Mouse (Mus musculus): ENCODE data around the gene Map7. TPM values are rescaled to one million over a fixed set of nuclear protein-coding genes. Genes with fewer than 3 reads are reported as not detected.
A peak's percentile ranks its signal among the peaks of the same experiment; 100 is the strongest.

Map7 gene
- total RNA-seq (2012; rRNA removed), result 35.2 and 49.6 TPM in 2 replicates

DNA sequence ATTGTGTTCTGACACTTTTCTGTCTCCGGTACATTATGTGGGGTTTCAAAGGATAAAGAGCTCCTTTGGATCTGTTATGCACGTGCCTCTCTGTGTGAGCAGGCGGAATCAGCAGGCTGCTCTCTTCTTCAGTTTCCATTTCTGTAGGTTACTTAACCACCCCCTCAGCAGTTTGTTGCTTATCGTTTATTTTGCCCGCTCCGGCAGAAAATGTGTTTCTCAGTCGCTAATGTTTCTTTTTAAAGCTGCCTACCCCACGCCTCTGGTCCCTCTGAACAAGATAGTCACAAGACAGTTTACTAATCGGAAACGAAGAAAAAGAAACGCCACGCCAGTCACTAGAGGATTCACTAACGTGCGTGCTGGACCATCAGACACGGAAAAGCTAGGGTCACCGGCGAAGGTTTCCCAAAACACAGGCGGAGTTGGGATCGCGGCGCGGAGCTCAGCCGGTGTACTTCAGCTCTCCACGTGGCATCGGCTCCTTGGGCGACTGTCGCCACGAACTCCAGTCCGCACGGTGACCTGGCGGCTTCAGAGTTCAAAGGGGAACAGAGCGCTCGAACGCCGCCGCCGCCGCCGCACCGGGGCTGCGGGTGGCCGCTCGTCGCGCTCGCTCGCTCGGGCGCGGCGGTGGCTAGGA, at the start of gene Map7:
TSS of gene Map7 (plus strand) at position 342 of the 643 bp plus-strand sequence.
- in situ Hi-C loops (cut with MboI; ENCODE audit: low sequenced_read_pairs in 2 of 2, unreplicated experiment in 2 of 2), result no loop called here
- TF ChIP-seq CHD2 (IDR thresholded peaks at IDR 0.05; ENCODE audit: low read depth, low read length), result no peak
- TF ChIP-seq MAFK (IDR thresholded peaks at IDR 0.05; ENCODE audit: insufficient read depth, low read depth, low read length), result no peak
- TF ChIP-seq HCFC1 (IDR thresholded peaks at IDR 0.05; ENCODE audit: borderline replicate concordance, insufficient read depth, low read length), result 0 out of 2 replicates have a peak, but pooled peaks have one; percentile 35
- Histone ChIP-seq H3K9ac (ENCODE audit: insufficient read depth, low read depth, low read length, poor library complexity, severe bottlenecking) (peak within 1 kb of the TSS; percentile 89), H3K9me3 (ENCODE audit: control insufficient read depth, insufficient read depth, low read depth, low read length) (no peaks in the 10 kb centered on the region), H3K4me1 (ENCODE audit: control insufficient read depth in 2 of 2, insufficient read depth in 2 of 2, low read length in 2 of 2, poor library complexity in 1 of 2) (peaks cover 3 to 8% of the 10 kb centered on the region in 2 experiments), H3K36me3 (ENCODE audit: control insufficient read depth, insufficient read depth, low read length, poor library complexity, severe bottlenecking) (no peaks in the 10 kb centered on the region), H3K27ac (ENCODE audit: insufficient read depth, low read depth, low read length, poor library complexity, severe bottlenecking) (peak within 1 kb of the TSS; percentile 46), H3K4me3 (ENCODE audit: insufficient read depth in 1 of 2, low read depth in 1 of 2, low read length in 2 of 2, poor library complexity in 1 of 2, severe bottlenecking in 1 of 2) (peak within 1 kb of the TSS; percentile 95 to 96)
- DNase-seq (ENCODE audit: low read depth, low spot score), result no peak

DNA sequence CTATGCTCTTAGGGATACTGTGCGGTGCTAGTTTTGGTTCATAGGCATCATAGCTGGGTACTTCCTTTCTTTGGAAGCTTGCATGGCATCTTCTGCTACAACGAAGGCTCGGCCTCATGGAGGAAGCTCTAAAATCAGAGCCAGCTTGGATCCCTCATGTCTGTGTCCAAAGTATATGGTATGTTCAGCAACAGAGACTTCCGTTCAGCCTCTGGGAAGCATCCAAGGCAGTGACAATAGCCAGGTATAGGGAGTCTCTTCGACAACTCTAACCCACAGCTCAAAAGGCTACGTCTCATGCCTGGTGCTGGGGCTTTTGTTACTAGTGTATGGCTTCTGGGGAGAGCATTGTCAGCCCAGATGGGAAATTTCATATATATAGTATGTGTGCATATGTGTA, 46.8 kb upstream of the Map7 start:
- in situ Hi-C loops (cut with MboI; ENCODE audit: low sequenced_read_pairs in 2 of 2, unreplicated experiment in 2 of 2), result loop anchor here in 1 of 2 experiments (25.0 kb wide), 1 partner anchor 389 kb away; the partner anchor contains the start of gene Il20ra
- no peak for DNase-seq (ENCODE audit: low read depth, low spot score)
- Histone ChIP-seq H3K9me3 (ENCODE audit: control insufficient read depth, insufficient read depth, low read depth, low read length) (no peaks in the 10 kb centered on the region), H3K4me1 (ENCODE audit: control insufficient read depth in 2 of 2, insufficient read depth in 2 of 2, low read length in 2 of 2, poor library complexity in 1 of 2) (peaks cover 0 to 2% of the 10 kb centered on the region in 2 experiments; a peak in 1 of 4 replicates), H3K27ac (ENCODE audit: insufficient read depth, low read depth, low read length, poor library complexity, severe bottlenecking) (no peak overlapping the region), H3K4me3 (ENCODE audit: insufficient read depth in 1 of 2, low read depth in 1 of 2, low read length in 2 of 2, poor library complexity in 1 of 2, severe bottlenecking in 1 of 2) (no peak overlapping the region), H3K9ac (ENCODE audit: insufficient read depth, low read depth, low read length, poor library complexity, severe bottlenecking) (no peak overlapping the region), H3K36me3 (ENCODE audit: control insufficient read depth, insufficient read depth, low read length, poor library complexity, severe bottlenecking) (no peaks in the 10 kb centered on the region)
- no peak for TF ChIP-seq MAFK (IDR thresholded peaks at IDR 0.05; ENCODE audit: insufficient read depth, low read depth, low read length)
- no peak for TF ChIP-seq HCFC1 (IDR thresholded peaks at IDR 0.05; ENCODE audit: borderline replicate concordance, insufficient read depth, low read length)
- TF ChIP-seq CHD2 (IDR thresholded peaks at IDR 0.05; ENCODE audit: low read depth, low read length), result no peak
- TF ChIP-seq ZNF384 (IDR thresholded peaks at IDR 0.05; ENCODE audit: low read depth, low read length), result no peak
- TF ChIP-seq ZC3H11A (IDR thresholded peaks at IDR 0.05; ENCODE audit: borderline replicate concordance, low read depth, low read length), result no peak

DNA sequence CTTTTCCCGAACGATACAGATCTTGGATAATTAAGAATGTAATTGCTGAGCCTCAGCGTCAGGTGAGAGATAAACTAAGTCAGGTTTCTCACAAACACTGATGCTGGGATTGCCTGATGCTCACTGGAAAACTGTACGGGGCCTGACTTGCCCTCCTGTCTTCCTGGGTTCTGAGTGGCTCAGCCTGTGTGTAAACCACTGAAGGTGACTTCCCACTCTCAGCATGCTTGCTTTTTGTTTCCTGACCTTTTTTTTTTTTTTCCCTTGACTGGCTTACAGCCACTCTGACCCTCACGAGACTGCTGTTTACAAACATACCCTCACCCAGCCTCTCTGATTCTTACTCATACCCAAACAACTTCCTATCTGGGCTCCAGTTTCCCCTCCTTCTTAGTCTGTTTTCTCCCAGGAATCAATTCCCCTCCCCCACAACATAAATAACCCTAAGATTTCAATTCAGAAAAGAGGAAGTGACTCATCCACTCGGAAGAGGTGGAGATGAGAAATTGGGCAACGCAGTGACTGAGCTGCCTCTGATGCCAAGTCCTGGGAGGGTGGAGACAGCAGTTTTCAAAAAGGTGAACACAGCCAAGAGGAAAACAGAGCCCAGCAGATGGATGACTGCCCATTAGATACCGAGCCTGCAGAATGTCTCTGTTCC, 43.9 kb upstream of the Map7 start:
- TF ChIP-seq CHD2 (IDR thresholded peaks at IDR 0.05; ENCODE audit: low read depth, low read length) (no peak), ZNF384 (IDR thresholded peaks at IDR 0.05; ENCODE audit: low read depth, low read length) (no peak), MAFK (IDR thresholded peaks at IDR 0.05; ENCODE audit: insufficient read depth, low read depth, low read length) (no peak), ZC3H11A (IDR thresholded peaks at IDR 0.05; ENCODE audit: borderline replicate concordance, low read depth, low read length) (no peak), HCFC1 (IDR thresholded peaks at IDR 0.05; ENCODE audit: borderline replicate concordance, insufficient read depth, low read length) (no peak)
- no peak overlapping the region for H3K27ac ChIP-seq (ENCODE audit: insufficient read depth, low read depth, low read length, poor library complexity, severe bottlenecking)
- no peaks in the 10 kb centered on the region for H3K9me3 ChIP-seq (ENCODE audit: control insufficient read depth, insufficient read depth, low read depth, low read length)
- peaks cover 0 to 2% of the 10 kb centered on the region in 2 experiments; a peak in 1 of 4 replicates for H3K4me1 ChIP-seq (ENCODE audit: control insufficient read depth in 2 of 2, insufficient read depth in 2 of 2, low read length in 2 of 2, poor library complexity in 1 of 2)
- no peak overlapping the region for H3K4me3 ChIP-seq (ENCODE audit: insufficient read depth in 1 of 2, low read depth in 1 of 2, low read length in 2 of 2, poor library complexity in 1 of 2, severe bottlenecking in 1 of 2)
- DNase-seq (ENCODE audit: low read depth, low spot score), result no peak
- in situ Hi-C loops (cut with MboI; ENCODE audit: low sequenced_read_pairs in 2 of 2, unreplicated experiment in 2 of 2), result loop anchor here in 1 of 2 experiments (25.0 kb wide), 1 partner anchor 392 kb away; the partner anchor contains the start of gene Il20ra
- no peaks in the 10 kb centered on the region for H3K36me3 ChIP-seq (ENCODE audit: control insufficient read depth, insufficient read depth, low read length, poor library complexity, severe bottlenecking)
- H3K9ac ChIP-seq (ENCODE audit: insufficient read depth, low read depth, low read length, poor library complexity, severe bottlenecking), result no peak overlapping the region

DNA sequence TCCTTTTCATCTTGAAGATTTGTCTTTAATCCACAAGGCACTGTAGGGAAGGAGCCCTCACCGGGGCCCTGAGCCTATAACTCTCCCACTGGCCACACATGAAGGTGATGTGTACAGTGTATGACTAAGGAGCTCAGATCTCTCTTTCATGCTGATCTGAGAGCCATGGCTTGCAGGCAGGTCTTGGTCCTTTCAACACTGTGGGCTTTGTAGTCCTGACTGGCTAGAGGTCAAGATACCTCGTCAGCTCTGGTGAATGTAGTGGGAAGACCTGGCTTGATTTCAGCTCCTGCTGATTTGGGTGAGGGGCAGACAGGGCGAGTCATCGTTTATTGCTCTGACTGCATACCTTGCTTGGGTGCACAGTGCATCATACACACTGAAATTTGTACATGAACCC, 42.7 kb upstream of the Map7 start:
- Histone ChIP-seq H3K4me1 (ENCODE audit: control insufficient read depth in 2 of 2, insufficient read depth in 2 of 2, low read length in 2 of 2, poor library complexity in 1 of 2) (peaks cover 0 to 2% of the 10 kb centered on the region in 2 experiments; a peak in 1 of 4 replicates), H3K9ac (ENCODE audit: insufficient read depth, low read depth, low read length, poor library complexity, severe bottlenecking) (no peak overlapping the region), H3K4me3 (ENCODE audit: insufficient read depth in 1 of 2, low read depth in 1 of 2, low read length in 2 of 2, poor library complexity in 1 of 2, severe bottlenecking in 1 of 2) (no peak overlapping the region), H3K27ac (ENCODE audit: insufficient read depth, low read depth, low read length, poor library complexity, severe bottlenecking) (no peak overlapping the region), H3K36me3 (ENCODE audit: control insufficient read depth, insufficient read depth, low read length, poor library complexity, severe bottlenecking) (no peaks in the 10 kb centered on the region), H3K9me3 (ENCODE audit: control insufficient read depth, insufficient read depth, low read depth, low read length) (no peaks in the 10 kb centered on the region)
- DNase-seq (ENCODE audit: low read depth, low spot score), result no peak
- in situ Hi-C loops (cut with MboI; ENCODE audit: low sequenced_read_pairs in 2 of 2, unreplicated experiment in 2 of 2), result loop anchor here in 1 of 2 experiments (25.0 kb wide), 1 partner anchor 393 kb away; the partner anchor contains the start of gene Il20ra
- TF ChIP-seq CHD2 (IDR thresholded peaks at IDR 0.05; ENCODE audit: low read depth, low read length) (no peak), ZC3H11A (IDR thresholded peaks at IDR 0.05; ENCODE audit: borderline replicate concordance, low read depth, low read length) (no peak), MAFK (IDR thresholded peaks at IDR 0.05; ENCODE audit: insufficient read depth, low read depth, low read length) (no peak), ZNF384 (IDR thresholded peaks at IDR 0.05; ENCODE audit: low read depth, low read length) (no peak), HCFC1 (IDR thresholded peaks at IDR 0.05; ENCODE audit: borderline replicate concordance, insufficient read depth, low read length) (no peak)

All from ES-E14 (cell line).